Mouse (Mus musculus) ES-E14 (cell line): ENCODE measurements around the gene Pam. TPM values are rescaled to one million over a fixed set of nuclear protein-coding genes. Genes with fewer than 3 reads are reported as not detected.

ENCODE experiments used
- DNase-seq: peaks from one replicate; pipeline ENCODE4 v3.0.0-alpha.2; 2013; ENCODE audit warnings: low read depth, low spot score
- H3K27ac ChIP-seq: 2 replicates; pipeline ENCODE4 v1.5.1; 2012; ENCODE audit warnings: low read depth, mild to moderate bottlenecking, low read length, moderate library complexity, mixed read lengths; ENCODE audit not compliant: poor library complexity, insufficient read depth, severe bottlenecking
- H3K36me3 ChIP-seq: 2 replicates; pipeline ENCODE4 v1.6.1; 2012; ENCODE audit warnings: mild to moderate bottlenecking, low read length, moderate library complexity, mixed read lengths; ENCODE audit not compliant: control insufficient read depth, poor library complexity, insufficient read depth, severe bottlenecking
- H3K4me1 ChIP-seq, 2 experiments: fragments of 150-350 bp in 1 of 2; sonication (generic) in 1 of 2; 2 replicates each; pipeline ENCODE4 v1.6.1; 2012; ENCODE audit warnings: low read length in 2 of 2, mild to moderate bottlenecking in 1 of 2, mixed read lengths in 1 of 2; ENCODE audit not compliant: control insufficient read depth in 2 of 2, insufficient read depth in 2 of 2, poor library complexity in 1 of 2
- H3K4me3 ChIP-seq, 2 experiments: fragments of 150-350 bp in 1 of 2; sonication (generic) in 1 of 2; 2 replicates each; pipeline ENCODE4 v1.5.1; 2012; ENCODE audit warnings: low read length in 2 of 2, low read depth in 1 of 2, mild to moderate bottlenecking in 1 of 2, mixed read lengths in 1 of 2; ENCODE audit not compliant: insufficient read depth in 1 of 2, poor library complexity in 1 of 2, severe bottlenecking in 1 of 2
- H3K9ac ChIP-seq: 2 replicates; pipeline ENCODE4 v1.6.1; 2012; ENCODE audit warnings: low read depth, mild to moderate bottlenecking, low read length, mixed read lengths; ENCODE audit not compliant: poor library complexity, insufficient read depth, severe bottlenecking
- H3K9me3 ChIP-seq: fragments of 150-350 bp; sonication (generic); 2 replicates; pipeline ENCODE4 v1.6.1; 2012; ENCODE audit warnings: low read depth, mild to moderate bottlenecking, low read length; ENCODE audit not compliant: control insufficient read depth, insufficient read depth
- CHD2 ChIP-seq: IDR thresholded peaks from 2 replicates; pipeline ENCODE4 v1.6.1; 2014; ENCODE audit warnings: mild to moderate bottlenecking, low read depth, low read length, inconsistent platforms
- HCFC1 ChIP-seq: IDR thresholded peaks from 2 replicates; pipeline ENCODE4 v1.6.1; 2012; ENCODE audit warnings: low read length, inconsistent platforms, borderline replicate concordance; ENCODE audit not compliant: insufficient read depth
- MAFK ChIP-seq: IDR thresholded peaks from 2 replicates; pipeline ENCODE4 v1.6.1; 2014; ENCODE audit warnings: mild to moderate bottlenecking, low read depth, low read length, inconsistent platforms; ENCODE audit not compliant: insufficient read depth
- ZC3H11A ChIP-seq: IDR thresholded peaks from 2 replicates; pipeline ENCODE4 v1.6.1; 2012; ENCODE audit warnings: low read depth, mild to moderate bottlenecking, inconsistent platforms, low read length, borderline replicate concordance
- ZNF384 ChIP-seq: IDR thresholded peaks from 2 replicates; pipeline ENCODE4 v1.6.1; 2012; ENCODE audit warnings: low read depth, low read length, inconsistent platforms
- in situ Hi-C, 2 experiments: fragments of 600-800 bp; cut with MboI; formaldehyde crosslinking; loops; one replicate each; pipeline ENCODE4 v1.15.1; 2025; ENCODE audit warnings: low sequenced_read_pairs in 2 of 2, inconsistent platforms in 1 of 2; ENCODE audit not compliant: unreplicated experiment in 2 of 2
- total RNA-seq: library from RNA; depleted of rRNA; stranded (reverse); fragments of 300-350 nt; gene quantifications from 2 replicates; pipeline ENCODE4 v1.2.3, GENCODE M21; 2012

Pam gene
- total RNA-seq, 1 experiment, result 16.0 TPM

DNA sequence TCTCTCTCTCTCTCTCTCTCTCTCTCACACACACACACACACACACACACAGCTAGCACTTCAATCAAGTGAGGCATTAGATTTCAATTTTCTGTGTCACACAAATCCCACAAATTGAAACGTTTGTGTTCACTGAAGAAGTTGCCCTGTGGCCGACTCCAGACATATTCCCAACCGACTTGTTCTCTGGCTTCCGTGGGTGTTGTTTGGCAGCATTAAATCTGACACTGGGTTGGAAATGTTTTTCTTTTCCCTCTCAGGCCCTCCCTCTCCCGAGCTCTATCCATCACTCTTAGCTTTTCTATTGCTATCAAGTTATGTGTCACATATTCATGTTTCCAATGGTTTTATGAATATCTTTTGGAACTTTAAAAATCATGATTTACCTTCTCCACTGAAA lies 185.9 kb downstream of the Pam start:
- no peak for TF ChIP-seq MAFK
- TF ChIP-seq ZNF384, result no peak
- no peak for TF ChIP-seq CHD2
- TF ChIP-seq ZC3H11A, result no peak
- TF ChIP-seq HCFC1, result no peak
- no peak overlapping the region for H3K4me3 ChIP-seq
- H3K4me1 ChIP-seq, result no peaks in the 10 kb centered on the region
- no peaks in the 10 kb centered on the region for H3K36me3 ChIP-seq
- H3K27ac ChIP-seq, result no peak overlapping the region
- H3K9me3 ChIP-seq, result no peaks in the 10 kb centered on the region
- DNase-seq, result no peak
- no peak overlapping the region for H3K9ac ChIP-seq
- in situ Hi-C loops, result no loop called here

DNA sequence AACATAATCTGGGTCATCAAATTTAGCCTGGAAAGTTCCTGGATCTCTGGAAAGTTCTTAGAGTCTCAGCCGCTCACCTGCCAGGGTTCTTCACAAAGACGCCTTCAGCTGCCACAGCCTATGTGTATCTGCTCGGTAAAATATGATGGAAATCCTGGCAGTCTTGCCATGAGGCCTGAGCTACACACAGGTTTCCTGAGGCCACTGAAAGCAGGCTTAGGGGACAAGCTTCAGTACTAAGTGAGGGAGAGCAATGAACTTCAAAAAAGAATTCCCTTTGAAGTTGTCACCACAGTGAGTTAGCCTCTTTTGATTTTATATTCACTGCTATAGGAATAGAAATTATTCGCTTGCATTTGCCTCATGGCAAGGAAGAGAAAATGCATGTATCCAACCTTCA lies 186.7 kb downstream of the Pam start:
- no peak overlapping the region for H3K9ac ChIP-seq
- no peak overlapping the region for H3K27ac ChIP-seq
- no peaks in the 10 kb centered on the region for H3K36me3 ChIP-seq
- in situ Hi-C loops, result no loop called here
- no peaks in the 10 kb centered on the region for H3K9me3 ChIP-seq
- no peak overlapping the region for H3K4me3 ChIP-seq
- DNase-seq, result no peak
- H3K4me1 ChIP-seq, result no peaks in the 10 kb centered on the region
- TF ChIP-seq MAFK (no peak), HCFC1 (no peak), CHD2 (no peak)

DNA sequence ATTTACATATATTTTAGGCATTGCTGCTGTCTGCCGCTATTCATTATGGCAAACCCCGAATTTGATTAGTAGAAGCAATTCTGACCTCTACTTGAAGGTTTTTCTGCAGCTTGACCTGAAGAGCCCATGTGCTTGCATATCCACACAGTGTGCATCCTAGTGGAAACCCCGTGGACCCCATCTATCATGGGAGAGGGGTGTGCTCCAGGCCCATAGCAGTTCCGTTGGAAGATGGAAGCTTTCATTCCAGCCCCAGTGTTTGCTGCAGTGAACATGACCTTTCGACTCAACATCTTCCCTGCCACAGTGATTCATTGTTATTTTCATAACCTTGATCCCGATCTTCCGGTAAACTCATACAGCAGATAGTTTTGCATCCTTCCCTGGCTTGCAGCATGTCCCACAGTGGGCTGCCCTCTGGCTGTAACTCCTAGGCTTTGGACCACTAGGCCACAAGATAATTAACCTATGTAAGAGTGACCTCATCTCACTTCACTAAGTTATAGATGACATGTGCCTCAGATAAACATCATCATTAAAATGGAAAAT lies 191.5 kb downstream of the Pam start:
- Histone ChIP-seq H3K9ac (no peak overlapping the region), H3K36me3 (no peaks in the 10 kb centered on the region), H3K4me1 (no peaks in the 10 kb centered on the region), H3K4me3 (no peak overlapping the region), H3K27ac (no peak overlapping the region), H3K9me3 (no peaks in the 10 kb centered on the region)
- no peak for TF ChIP-seq CHD2
- no peak for TF ChIP-seq MAFK
- TF ChIP-seq HCFC1, result no peak
- TF ChIP-seq ZC3H11A, result no peak
- no peak for TF ChIP-seq ZNF384
- in situ Hi-C loops, result no loop called here
- no peak for DNase-seq

DNA sequence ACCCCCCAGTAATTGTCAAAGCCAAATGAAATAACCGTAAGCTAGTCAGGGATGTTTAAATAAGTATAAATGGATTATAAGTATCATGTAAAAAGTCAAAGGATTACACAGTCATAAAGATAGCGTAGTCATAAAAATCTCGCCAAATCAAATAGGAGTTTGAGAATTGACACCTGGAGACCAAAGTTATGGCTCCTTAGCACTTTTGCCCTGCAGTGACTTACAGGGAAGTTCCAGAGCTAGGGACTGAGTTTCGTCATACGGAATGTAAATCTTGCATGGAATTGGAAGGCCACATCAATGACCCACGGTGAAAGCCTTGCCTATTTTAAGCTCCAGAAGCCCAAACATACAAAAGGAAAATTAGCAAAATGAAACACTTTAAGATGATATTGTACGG lies 192.6 kb downstream of the Pam start:
- H3K36me3 ChIP-seq, result no peaks in the 10 kb centered on the region
- H3K27ac ChIP-seq, result no peak overlapping the region
- no peaks in the 10 kb centered on the region for H3K4me1 ChIP-seq
- TF ChIP-seq ZC3H11A (no peak), MAFK (no peak), HCFC1 (no peak), CHD2 (no peak), ZNF384 (no peak)
- H3K4me3 ChIP-seq, result no peak overlapping the region
- H3K9me3 ChIP-seq, result no peaks in the 10 kb centered on the region
- no peak overlapping the region for H3K9ac ChIP-seq
- in situ Hi-C loops, result no loop called here
- no peak for DNase-seq

DNA sequence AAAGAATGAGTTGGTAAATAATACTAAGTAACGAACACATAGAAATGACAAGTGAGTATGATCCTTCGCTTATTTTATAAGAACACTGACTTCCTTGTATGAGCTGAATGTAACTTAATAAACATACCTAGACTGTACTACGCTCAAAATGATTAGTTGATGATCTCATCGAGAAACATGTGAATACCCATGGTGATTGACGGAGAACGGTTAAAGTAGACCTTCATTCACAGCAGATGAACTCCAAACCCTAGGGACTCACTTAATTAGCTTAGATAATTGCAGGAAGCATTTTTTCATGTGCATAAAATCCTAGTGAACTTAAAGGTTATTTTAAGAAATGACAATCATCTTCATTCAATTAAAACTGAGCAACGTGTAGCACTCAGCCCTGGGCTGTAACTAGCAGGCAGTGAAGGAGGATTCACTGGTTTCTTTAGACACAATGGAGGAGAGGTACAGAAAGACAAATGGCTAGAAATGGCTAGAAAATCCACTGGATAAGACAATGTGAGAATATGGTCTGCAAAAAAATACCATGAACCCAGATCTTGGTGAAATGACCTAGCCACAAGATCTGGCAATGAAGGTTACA lies 194.8 kb downstream of the Pam start:
- Histone ChIP-seq H3K27ac (no peak overlapping the region), H3K9ac (no peak overlapping the region), H3K36me3 (no peaks in the 10 kb centered on the region), H3K4me3 (no peak overlapping the region), H3K4me1 (no peaks in the 10 kb centered on the region), H3K9me3 (no peaks in the 10 kb centered on the region)
- in situ Hi-C loops, result no loop called here
- no peak for TF ChIP-seq MAFK
- TF ChIP-seq ZC3H11A, result no peak
- TF ChIP-seq ZNF384, result no peak
- no peak for TF ChIP-seq CHD2
- no peak for TF ChIP-seq HCFC1
- no peak for DNase-seq
